Mouse (Mus musculus) hindbrain, embryonic 14.5 days (tissue): ENCODE results near the gene Kiss1r. TPM values are rescaled to one million over a fixed set of nuclear protein-coding genes. Genes with fewer than 3 reads are reported as not detected.

Experiments
- ATAC-seq: fragments of 200-750 bp; cut with Nextera tagmentation; 2 replicates; pipeline ENCODE4 v1.8.0; 2017; ENCODE audit warnings: moderate number of reproducible peaks, mild to moderate bottlenecking, moderate TSS enrichment, moderate library complexity; ENCODE audit not compliant: low FRiP score
- DNase-seq: peaks from one replicate; pipeline ENCODE4 v3.0.0-alpha.2; 2015; ENCODE audit warnings: low spot score
- H3K27ac ChIP-seq: fragments of 300-500 bp; sonication (generic); 2 replicates; pipeline ENCODE4 v1.5.1; 2014; ENCODE audit warnings: mild to moderate bottlenecking, moderate library complexity
- H3K27me3 ChIP-seq: fragments of 300-500 bp; sonication (generic); 2 replicates; pipeline ENCODE4 v1.6.1; 2014; ENCODE audit warnings: mild to moderate bottlenecking, low read length, mixed read lengths; ENCODE audit not compliant: control insufficient read depth, insufficient read depth
- H3K36me3 ChIP-seq: fragments of 300-500 bp; sonication (generic); replicated peaks from 2 replicates; pipeline ENCODE4 v1.6.1; 2014; ENCODE audit not compliant: control insufficient read depth, insufficient read depth
- H3K4me1 ChIP-seq: fragments of 300-500 bp; sonication (generic); replicated peaks from 2 replicates; pipeline ENCODE4 v1.6.1; 2014; ENCODE audit warnings: antibody characterized with exemption, low read length, mixed read lengths; ENCODE audit not compliant: control insufficient read depth, insufficient read depth
- H3K4me2 ChIP-seq: fragments of 300-500 bp; sonication (generic); replicated peaks from 2 replicates; pipeline ENCODE4 v1.6.1; 2014; ENCODE audit warnings: mild to moderate bottlenecking, moderate library complexity
- H3K4me3 ChIP-seq: fragments of 300-500 bp; sonication (generic); replicated peaks from 2 replicates; pipeline ENCODE4 v1.5.1; 2014; ENCODE audit warnings: mild to moderate bottlenecking, low read length
- H3K9ac ChIP-seq: fragments of 300-500 bp; sonication (generic); 2 replicates; pipeline ENCODE4 v1.6.1; 2014
- H3K9me3 ChIP-seq: fragments of 300-500 bp; sonication (generic); 2 replicates; pipeline ENCODE4 v1.6.1; 2016; ENCODE audit warnings: low read length; ENCODE audit not compliant: control insufficient read depth
- WGBS: fragments of 180-500 bp; shearing (Covaris S2); extraction: QIAGEN DNeasy Blood & Tissue Kit; methylation state at CpG from one replicate; pipeline ENCODE4 v1.1.7; 2014; 5-methylcytosine and 5-hydroxymethylcytosine counted together
- polyA plus RNA-seq: library from polyadenylated mRNA; unstranded; fragments of >200 nt; fragmentation: Nextera tagmentation; extraction: Ambion mirVana; gene quantifications from 2 replicates; pipeline ENCODE4 v1.2.1, GENCODE M21; 2014

Kiss1r gene
- polyA plus RNA-seq, 1 experiment from 2014 or later: 2.6 TPM

GRCm38 (mm10) chr10:79970415-79971182 is 53.8 kb downstream of the Kiss1r start, which contains the start of gene Grin3b:
TSS of gene Grin3b (plus strand) at chr10:79970715.
- ATAC-seq (no peak), DNase-seq (no peak)
- Histone ChIP-seq H3K4me1 (peaks cover 6% of the 10 kb centered on the region; the same call in 1 of the 2 replicates), H3K9ac (peak within 1 kb of the TSS; percentile 55), H3K36me3 (peaks cover 40% of the 10 kb centered on the region), H3K9me3 (no peaks in the 10 kb centered on the region), H3K4me2 (peak within 1 kb of the TSS; percentile 59), H3K27ac (no peak within 1 kb of the TSS), H3K4me3 (peak within 1 kb of the TSS; percentile 33), H3K27me3 (peaks cover 41% of the 10 kb centered on the region)
- 10% methylated on average over 47 of the region's 47 CpGs for WGBS

- DNase-seq: no peak
- Histone ChIP-seq H3K9ac (peak overlapping the region; percentile 55), H3K9me3 (no peaks in the 10 kb centered on the region), H3K4me1 (peaks cover 6% of the 10 kb centered on the region; the same call in 1 of the 2 replicates), H3K4me3 (peak overlapping the region; percentile 33), H3K27ac (no peak overlapping the region), H3K4me2 (peak overlapping the region; percentile 59), H3K36me3 (peaks cover 40% of the 10 kb centered on the region), H3K27me3 (peaks cover 41% of the 10 kb centered on the region)
- 5% methylated on average over 21 of the region's 21 CpGs for WGBS
- ATAC-seq: no peak
Measured at GRCm38 (mm10) chr10:79971183-79971497, 54.4 kb downstream of the Kiss1r start.

Other genes with a start within 250 kb of the Kiss1r start
- 107 and 108 TPM in 2 replicates for gene Tpgs1, start 247.6 kb upstream of the Kiss1r start, polyA plus RNA-seq
- gene Cdc34, start 234.8 kb upstream of the Kiss1r start, polyA plus RNA-seq: 78.9 and 81.8 TPM in 2 replicates
- 1.5 and 1.8 TPM in 2 replicates for gene Gzmm, start 228.0 kb upstream of the Kiss1r start, polyA plus RNA-seq
- gene Bsg, start 212.5 kb upstream of the Kiss1r start, polyA plus RNA-seq: 930 and 976 TPM in 2 replicates
- 2.9 and 4.3 TPM in 2 replicates for gene Hcn2, start 200.3 kb upstream of the Kiss1r start, polyA plus RNA-seq
- gene Polrmt, start 170.4 kb upstream of the Kiss1r start, polyA plus RNA-seq: 32.8 and 36.5 TPM in 2 replicates
- 1.4 and 1.6 TPM in 2 replicates for gene Fgf22, start 161.9 kb upstream of the Kiss1r start, polyA plus RNA-seq
- gene Rnf126, start 150.0 kb upstream of the Kiss1r start, polyA plus RNA-seq: 92.8 and 96.7 TPM in 2 replicates
- 1.6 and 2.2 TPM in 2 replicates for gene Fstl3, start 139.7 kb upstream of the Kiss1r start, polyA plus RNA-seq
- 0.08 and 0.29 TPM in 2 replicates for gene Prss57, start 126.0 kb upstream of the Kiss1r start, polyA plus RNA-seq
- gene Palm, start 123.4 kb upstream of the Kiss1r start, polyA plus RNA-seq: 240 and 247 TPM in 2 replicates
- 0.08 and 0.74 TPM in 2 replicates for gene Misp, start 96.0 kb upstream of the Kiss1r start, polyA plus RNA-seq
- 59.5 and 62.6 TPM in 2 replicates for gene Ptbp1, start 62.5 kb upstream of the Kiss1r start, polyA plus RNA-seq
- gene Prtn3, start 42.5 kb upstream of the Kiss1r start, polyA plus RNA-seq: 10.1 and 12.8 TPM in 2 replicates
- gene Plppr3, start 42.3 kb upstream of the Kiss1r start, polyA plus RNA-seq: 288 and 294 TPM in 2 replicates
- gene Elane, start 30.7 kb upstream of the Kiss1r start, polyA plus RNA-seq: 0.47 TPM in 1 of 2 replicates, not detected in the other
- not detected in 2 replicates for gene Cfd, start 26.1 kb upstream of the Kiss1r start, polyA plus RNA-seq
- gene Med16, start 8.0 kb upstream of the Kiss1r start, polyA plus RNA-seq: 42.0 and 42.5 TPM in 2 replicates
- gene Gm26602, start 6.1 kb upstream of the Kiss1r start, polyA plus RNA-seq: 1.1 TPM in 1 of 2 replicates, not detected in the other
- gene R3hdm4, start 4.2 kb downstream of the Kiss1r start, polyA plus RNA-seq: 228 and 232 TPM in 2 replicates
- gene Arid3a, start 10.1 kb downstream of the Kiss1r start, polyA plus RNA-seq: 3.4 and 3.8 TPM in 2 replicates
- 91.8 and 97.8 TPM in 2 replicates for gene Wdr18, start 43.2 kb downstream of the Kiss1r start, polyA plus RNA-seq
- gene Grin3b, start 53.7 kb downstream of the Kiss1r start, polyA plus RNA-seq: 0.30 and 0.33 TPM in 2 replicates
- gene Tmem259, start 67.4 kb downstream of the Kiss1r start, polyA plus RNA-seq: 22.6 and 22.8 TPM in 2 replicates
- 28.4 and 37.6 TPM in 2 replicates for gene Cnn2, start 71.6 kb downstream of the Kiss1r start, polyA plus RNA-seq
- gene Abca7, start 79.5 kb downstream of the Kiss1r start, polyA plus RNA-seq: 4.1 and 4.5 TPM in 2 replicates
- gene Arhgap45, start 99.7 kb downstream of the Kiss1r start, polyA plus RNA-seq: 1.1 and 1.7 TPM in 2 replicates
- 142 and 150 TPM in 2 replicates for gene Polr2e, start 122.8 kb downstream of the Kiss1r start, polyA plus RNA-seq
- gene Gpx4, start 130.2 kb downstream of the Kiss1r start, polyA plus RNA-seq: 556 and 557 TPM in 2 replicates
- gene Sbno2, start 188.6 kb downstream of the Kiss1r start, polyA plus RNA-seq: 12.3 and 12.6 TPM in 2 replicates
- 20.2 and 24.6 TPM in 2 replicates for gene Stk11, start 198.8 kb downstream of the Kiss1r start, polyA plus RNA-seq
- gene Atp5d, start 221.7 kb downstream of the Kiss1r start, polyA plus RNA-seq: 469 and 505 TPM in 2 replicates
- gene Cbarp, start 223.9 kb downstream of the Kiss1r start, polyA plus RNA-seq: 93.4 and 96.4 TPM in 2 replicates
- 44.1 and 54.4 TPM in 2 replicates for gene Midn, start 231.3 kb downstream of the Kiss1r start, polyA plus RNA-seq
- gene Cirbp, start 249.0 kb downstream of the Kiss1r start, polyA plus RNA-seq: 203 and 252 TPM in 2 replicates